In genomic region chr11:116412904-116413630, GRCm38 (mm10) we compare ENCODE assay signal across 8 mouse cellular contexts. TPM values are rescaled to one million over a fixed set of nuclear protein-coding genes. Genes with fewer than 3 reads are reported as not detected.
DNase-seq lines count a peak whose midpoint lies in the region; ATAC-seq lines count a peak whose summit lies in the region.

TSS of gene Rnf157 (minus strand) at chr11:116413032.

- peak within 1 kb of the TSS; percentile 76 for H3K4me3 ChIP-seq in forebrain, embryonic 11.5 days (ENCODE audit: low read depth, low read length)
- H3K4me3 ChIP-seq in heart, embryonic 14.5 days (ENCODE audit: control insufficient read depth in 1 of 2, insufficient read depth in 1 of 2, low read depth in 1 of 2, low read length in 2 of 2) = peak within 1 kb of the TSS; percentile 76 to 88
- peak within 1 kb of the TSS; percentile 70 for H3K4me3 ChIP-seq in liver, embryonic 15.5 days (replicated peaks)
- peak within 1 kb of the TSS; percentile 82 for H3K4me3 ChIP-seq in neural tube, embryonic 11.5 days (ENCODE audit: low read depth, low read length)
- H3K4me3 ChIP-seq in stomach, embryonic 15.5 days (replicated peaks) = peak within 1 kb of the TSS; percentile 74

- peak; percentile 89 for DNase-seq in CD4-positive helper T cell, adult 2 months (ENCODE audit: low read depth, low spot score)
- DNase-seq in brain, embryonic 18.5 days (ENCODE audit: low read depth, low spot score) = peak; percentile 80
- peak; percentile 93 for DNase-seq in forebrain, embryonic 11.5 days (ENCODE audit: low spot score)
- DNase-seq in kidney, postnatal 14 days = peak; percentile 90
- DNase-seq in neural tube, embryonic 11.5 days (ENCODE audit: low spot score) = peak; percentile 93

- H3K27me3 ChIP-seq in forebrain, embryonic 11.5 days (ENCODE audit: control insufficient read depth, insufficient read depth, low read length) = 0 out of 2 replicates have a peak, but pooled peaks cover 2% of the 10 kb centered on the region
- H3K27me3 ChIP-seq in heart, embryonic 14.5 days (ENCODE audit: control insufficient read depth, insufficient read depth, low read length) = no peaks in the 10 kb centered on the region
- peaks cover 47% of the 10 kb centered on the region for H3K27me3 ChIP-seq in liver, embryonic 15.5 days
- H3K27me3 ChIP-seq in neural tube, embryonic 11.5 days (ENCODE audit: control insufficient read depth, insufficient read depth, low read length) = no peaks in the 10 kb centered on the region
- no peaks in the 10 kb centered on the region for H3K27me3 ChIP-seq in stomach, embryonic 15.5 days (replicated peaks)

- peak; percentile 94 for ATAC-seq in forebrain, embryonic 11.5 days (replicated peaks; ENCODE audit: low FRiP score)
- ATAC-seq in heart, embryonic 14.5 days (ENCODE audit: insufficient number of reproducible peaks, insufficient read depth, low FRiP score, low read depth) = peak; percentile 86
- peak; percentile 85 for ATAC-seq in liver, embryonic 15.5 days (ENCODE audit: insufficient read depth)
- ATAC-seq in neural tube, embryonic 11.5 days (ENCODE audit: insufficient read depth, low FRiP score, low TSS enrichment) = peak; percentile 95
- peak; percentile 90 for ATAC-seq in stomach, embryonic 15.5 days (ENCODE audit: insufficient read depth, low FRiP score, low read depth)

- H3K27ac ChIP-seq in forebrain, embryonic 11.5 days (ENCODE audit: low read depth, low read length) = peak within 1 kb of the TSS; percentile 37; the same call in 1 of the 2 replicates
- peak within 1 kb of the TSS in 1 of 2 experiments; percentile 24; a peak in 1 of 4 replicates for H3K27ac ChIP-seq in heart, embryonic 14.5 days (replicated peaks in 1 of 2; ENCODE audit: control insufficient read depth in 1 of 2, insufficient read depth in 1 of 2, low read depth in 2 of 2, low read length in 2 of 2)
- no peak within 1 kb of the TSS for H3K27ac ChIP-seq in liver, embryonic 15.5 days (replicated peaks)
- peak within 1 kb of the TSS; percentile 89 for H3K27ac ChIP-seq in neural tube, embryonic 11.5 days (ENCODE audit: low read depth, low read length)
- H3K27ac ChIP-seq in stomach, embryonic 15.5 days = peak within 1 kb of the TSS; percentile 54; the same call in 1 of the 2 replicates

- no peaks in the 10 kb centered on the region for H3K9me3 ChIP-seq in forebrain, embryonic 11.5 days (ENCODE audit: control insufficient read depth, low read length)
- no peaks in the 10 kb centered on the region for H3K9me3 ChIP-seq in heart, embryonic 14.5 days (ENCODE audit: control insufficient read depth, low read length)
- H3K9me3 ChIP-seq in liver, embryonic 15.5 days (replicated peaks) = no peaks in the 10 kb centered on the region
- no peaks in the 10 kb centered on the region for H3K9me3 ChIP-seq in neural tube, embryonic 11.5 days (ENCODE audit: control insufficient read depth, low read length)
- no peaks in the 10 kb centered on the region for H3K9me3 ChIP-seq in stomach, embryonic 15.5 days

- WGBS in forebrain, embryonic 11.5 days = 2% methylated on average over 80 of the region's 82 CpGs
- WGBS in heart, embryonic 14.5 days = 2% methylated on average over 70 of the region's 82 CpGs
- WGBS in liver, embryonic 15.5 days (ENCODE audit: insufficient replicate concordance) = 1% methylated on average over 80 of the region's 82 CpGs
- 2% methylated on average over 66 of the region's 82 CpGs for WGBS in neural tube, embryonic 11.5 days
- WGBS in stomach, embryonic 15.5 days = 3% methylated on average over 52 of the region's 82 CpGs

- H3K36me3 ChIP-seq in forebrain, embryonic 11.5 days (ENCODE audit: control insufficient read depth, insufficient read depth, low read length) = no peaks in the 10 kb centered on the region
- H3K36me3 ChIP-seq in heart, embryonic 14.5 days (ENCODE audit: control insufficient read depth, insufficient read depth, low read length) = no peaks in the 10 kb centered on the region
- H3K36me3 ChIP-seq in liver, embryonic 15.5 days (replicated peaks) = no peaks in the 10 kb centered on the region
- no peaks in the 10 kb centered on the region for H3K36me3 ChIP-seq in neural tube, embryonic 11.5 days (ENCODE audit: control insufficient read depth, insufficient read depth, low read length)
- H3K36me3 ChIP-seq in stomach, embryonic 15.5 days = no peaks in the 10 kb centered on the region

- H3K4me1 ChIP-seq in forebrain, embryonic 11.5 days (replicated peaks; ENCODE audit: control insufficient read depth, insufficient read depth, low read length) = peaks cover 8% of the 10 kb centered on the region; the same call in 1 of the 2 replicates
- H3K4me1 ChIP-seq in heart, embryonic 14.5 days (ENCODE audit: control insufficient read depth in 2 of 2, insufficient read depth in 2 of 2, low read length in 2 of 2) = peaks cover 7 to 8% of the 10 kb centered on the region in 2 experiments
- peaks cover 26% of the 10 kb centered on the region for H3K4me1 ChIP-seq in liver, embryonic 15.5 days (replicated peaks)
- H3K4me1 ChIP-seq in neural tube, embryonic 11.5 days (ENCODE audit: control insufficient read depth, insufficient read depth, low read length) = peaks cover 9% of the 10 kb centered on the region
- peaks cover 14% of the 10 kb centered on the region for H3K4me1 ChIP-seq in stomach, embryonic 15.5 days

- peak within 1 kb of the TSS; percentile 95 for H3K9ac ChIP-seq in forebrain, embryonic 11.5 days (ENCODE audit: low read length)
- H3K9ac ChIP-seq in heart, embryonic 14.5 days (ENCODE audit: low read length) = peak within 1 kb of the TSS; percentile 82
- peak within 1 kb of the TSS; percentile 64 for H3K9ac ChIP-seq in liver, embryonic 15.5 days
- peak within 1 kb of the TSS; percentile 93 for H3K9ac ChIP-seq in neural tube, embryonic 11.5 days (ENCODE audit: low read length)
- peak within 1 kb of the TSS; percentile 65 for H3K9ac ChIP-seq in stomach, embryonic 15.5 days

- H3K4me2 ChIP-seq in forebrain, embryonic 11.5 days (ENCODE audit: low read depth, low read length, severe bottlenecking) = peak within 1 kb of the TSS; percentile 97
- H3K4me2 ChIP-seq in heart, embryonic 14.5 days (ENCODE audit: low read length) = peak within 1 kb of the TSS; percentile 99
- H3K4me2 ChIP-seq in liver, embryonic 15.5 days = peak within 1 kb of the TSS; percentile 100
- peak within 1 kb of the TSS; percentile 98 for H3K4me2 ChIP-seq in neural tube, embryonic 11.5 days (ENCODE audit: low read depth)
- H3K4me2 ChIP-seq in stomach, embryonic 15.5 days = peak within 1 kb of the TSS; percentile 95

RNA-seq across cellular contexts. Expression of gene Rnf157, which starts in this region (rescaled TPM):
- polyA plus RNA-seq in forebrain, embryonic 11.5 days (2014; fragmentation: Nextera tagmentation; extraction: Ambion mirVana) = 25.0 and 26.1 TPM in 2 replicates
- 8.3 and 8.4 TPM in 2 replicates for polyA plus RNA-seq in heart, embryonic 14.5 days (2014; fragmentation: Nextera tagmentation; extraction: Ambion mirVana)
- 1.0 and 1.4 TPM in 2 replicates for polyA plus RNA-seq in liver, embryonic 15.5 days (2015; fragmentation: Nextera tagmentation; extraction: Ambion mirVana)
- polyA plus RNA-seq in neural tube, embryonic 11.5 days (2014; fragmentation: Nextera tagmentation; extraction: Ambion mirVana) = 31.1 and 34.6 TPM in 2 replicates
- polyA plus RNA-seq in stomach, embryonic 15.5 days (2015; fragmentation: Nextera tagmentation; extraction: Ambion mirVana) = 13.5 and 14.5 TPM in 2 replicates
